Mouse (Mus musculus) C2C12 (cell line): ENCODE data around the gene Rps21. TPM values are rescaled to one million over a fixed set of nuclear protein-coding genes. Genes with fewer than 3 reads are reported as not detected.
A peak's percentile ranks its signal among the peaks of the same experiment; 100 is the strongest.

ENCODE experiments used
- H3K27me3 ChIP-seq: one replicate; pipeline ENCODE4 v1.6.1; 2011; ENCODE audit not compliant: control insufficient read depth, insufficient read depth, insufficient read length
- H3K36me3 ChIP-seq: one replicate; pipeline ENCODE4 v1.6.1; 2011; ENCODE audit not compliant: control insufficient read depth, insufficient read depth
- H3K4me3 ChIP-seq: one replicate; pipeline ENCODE4 v1.5.1; 2011; ENCODE audit warnings: mild to moderate bottlenecking, control low read depth; ENCODE audit not compliant: poor library complexity, insufficient read depth, severe bottlenecking
- H3K79me2 ChIP-seq: one replicate; pipeline ENCODE4 v1.6.1; 2011; ENCODE audit not compliant: control insufficient read depth, insufficient read depth
- H3K79me3 ChIP-seq: one replicate; pipeline ENCODE4 v1.6.1; 2011; ENCODE audit warnings: low read depth, control low read depth
- H3ac ChIP-seq: one replicate; pipeline ENCODE3; 2011; ENCODE audit warnings: low read depth; ENCODE audit not compliant: control insufficient read depth, insufficient read length
- CEBPB ChIP-seq: IDR thresholded peaks from one replicate; pipeline ENCODE4 v1.6.1; 2011; ENCODE audit warnings: low read depth, mild to moderate bottlenecking, control low read depth, moderate library complexity
- CTCF ChIP-seq: IDR thresholded peaks from one replicate; pipeline ENCODE4 v1.5.1; 2011; ENCODE audit not compliant: control insufficient read depth, insufficient read depth, insufficient read length
- FOSL1 ChIP-seq: IDR thresholded peaks from one replicate; pipeline ENCODE4 v1.8.0; 2011; ENCODE audit warnings: mild to moderate bottlenecking, low read length; ENCODE audit not compliant: poor library complexity, insufficient read depth, severe bottlenecking
- MAX ChIP-seq: IDR thresholded peaks from one replicate; pipeline ENCODE4 v1.6.1; 2011; ENCODE audit warnings: mild to moderate bottlenecking, control low read depth
- MYOD1 ChIP-seq: IDR thresholded peaks from one replicate; pipeline ENCODE4 v1.6.1; 2011; ENCODE audit warnings: low read depth; ENCODE audit not compliant: control insufficient read depth, insufficient read length
- MYOG ChIP-seq: IDR thresholded peaks from one replicate; pipeline ENCODE4 v1.6.1; 2011; ENCODE audit not compliant: control insufficient read depth, insufficient read length; ENCODE audit errors: extremely low read depth
- USF1 ChIP-seq: IDR thresholded peaks from one replicate; pipeline ENCODE4 v1.6.1; 2011; ENCODE audit warnings: low read depth, mild to moderate bottlenecking, control low read depth, moderate library complexity
- polyA plus RNA-seq: library from polyadenylated mRNA; unstranded; fragments of >200 nt; fragmentation: generic; extraction: Trizol; gene quantifications from one replicate; pipeline ENCODE4 v1.2.1, GENCODE M21; 2012; ENCODE audit warnings: missing spikeins

Gene Rps21
- polyA plus RNA-seq, 1 experiment = 5,244 TPM

DNA sequence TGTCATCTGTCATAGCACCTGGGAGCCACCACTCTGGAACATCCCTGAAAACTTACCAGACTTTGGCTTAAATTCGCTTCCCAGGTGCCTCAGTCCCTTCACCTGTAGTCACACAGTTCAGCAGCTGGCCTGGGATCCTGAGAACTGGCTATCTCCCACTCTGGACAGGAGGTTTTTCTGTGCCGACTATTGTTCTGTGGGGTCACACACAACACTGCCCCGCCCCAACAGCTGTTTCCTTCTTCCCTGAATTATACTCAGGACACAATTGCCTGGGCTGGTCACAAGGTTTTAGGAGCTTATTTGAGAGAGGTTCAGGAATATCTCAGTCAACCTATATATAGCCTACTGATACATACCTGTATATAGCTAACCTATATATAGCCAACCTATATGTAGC is 5.3 kb downstream of the Rps21 start:
- Histone ChIP-seq H3K27me3 (no peaks in the 10 kb centered on the region), H3K36me3 (peaks cover 44% of the 10 kb centered on the region), H3K4me3 (no peak overlapping the region), H3K79me3 (peaks cover 18% of the 10 kb centered on the region), H3ac (no peak overlapping the region), H3K79me2 (peaks cover 23% of the 10 kb centered on the region)
- TF ChIP-seq USF1 (no peak), MYOG (no peak), MAX (no peak), CTCF (no peak)

DNA sequence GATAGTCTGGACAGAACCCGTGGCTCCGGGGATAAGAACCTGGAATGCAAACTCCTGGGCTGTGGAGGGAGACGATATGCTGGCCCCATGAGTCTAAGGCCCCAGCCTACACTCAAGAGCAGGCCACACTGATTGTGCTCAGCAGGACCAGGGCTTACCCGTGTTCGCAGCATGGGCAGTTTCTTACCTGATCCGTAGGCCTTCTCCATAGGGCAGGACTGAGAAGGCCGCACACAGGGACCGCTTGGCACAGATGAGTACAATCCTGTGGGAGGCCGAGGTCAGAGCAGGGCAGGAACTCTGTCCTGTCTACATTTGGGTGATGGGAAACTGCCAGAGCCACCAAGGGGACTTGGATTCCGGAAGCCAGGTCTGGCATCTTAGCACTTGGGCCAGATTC is 5.7 kb downstream of the Rps21 start:
- TF ChIP-seq CTCF (no peak), MAX (no peak), FOSL1 (no peak), USF1 (no peak), MYOD1 (no peak), CEBPB (no peak), MYOG (no peak)
- H3K27me3 ChIP-seq = no peaks in the 10 kb centered on the region

GRCm38 (mm10) chr2:180267955-180268354 is 10.8 kb downstream of the Rps21 start:
- TF ChIP-seq MYOD1 (no peak), FOSL1 (no peak), USF1 (no peak), CTCF (no peak), CEBPB (no peak), MYOG (no peak), MAX (no peak)
- Histone ChIP-seq H3K79me3 (no peaks in the 10 kb centered on the region), H3K27me3 (no peaks in the 10 kb centered on the region), H3K4me3 (no peak overlapping the region), H3ac (no peak overlapping the region), H3K79me2 (peaks cover 12% of the 10 kb centered on the region), H3K36me3 (peaks cover 3% of the 10 kb centered on the region)

More for the DNA sequence above, 5.7 kb downstream of the Rps21 start:
- Histone ChIP-seq H3K79me3 (peaks cover 14% of the 10 kb centered on the region), H3ac (no peak overlapping the region), H3K79me2 (peaks cover 19% of the 10 kb centered on the region), H3K36me3 (peaks cover 40% of the 10 kb centered on the region), H3K4me3 (no peak overlapping the region)

- Histone ChIP-seq H3K36me3 (peaks cover 3% of the 10 kb centered on the region), H3K4me3 (no peak overlapping the region), H3K79me2 (peaks cover 12% of the 10 kb centered on the region), H3K27me3 (no peaks in the 10 kb centered on the region), H3ac (no peak overlapping the region), H3K79me3 (no peaks in the 10 kb centered on the region)
- TF ChIP-seq CTCF (no peak), USF1 (no peak), MYOG (no peak), MYOD1 (no peak), FOSL1 (no peak), MAX (no peak), CEBPB (no peak)
Observed at GRCm38 (mm10) chr2:180269329-180269728, 12.2 kb downstream of the Rps21 start.

GRCm38 (mm10) chr2:180270537-180271255 is 13.5 kb downstream of the Rps21 start:
- H3ac ChIP-seq = no peak overlapping the region
- H3K4me3 ChIP-seq = no peak overlapping the region
- no peaks in the 10 kb centered on the region for H3K79me3 ChIP-seq
- H3K79me2 ChIP-seq = peaks cover 12% of the 10 kb centered on the region
- no peaks in the 10 kb centered on the region for H3K27me3 ChIP-seq
- TF ChIP-seq USF1 (no peak), MYOG (no peak), CTCF (no peak)
- H3K36me3 ChIP-seq = peaks cover 3% of the 10 kb centered on the region

GRCm38 (mm10) chr2:180271804-180272395 is 14.7 kb downstream of the Rps21 start:
- H3K4me3 ChIP-seq = peak overlapping the region; percentile 64
- H3K27me3 ChIP-seq = peaks cover 9% of the 10 kb centered on the region
- H3K79me2 ChIP-seq = peaks cover 12% of the 10 kb centered on the region
- no peaks in the 10 kb centered on the region for H3K79me3 ChIP-seq
- TF ChIP-seq MYOD1 = no peak
- TF ChIP-seq FOSL1 = no peak
- TF ChIP-seq MAX = no peak
- TF ChIP-seq USF1 = no peak
- TF ChIP-seq CTCF = no peak
- H3K36me3 ChIP-seq = peaks cover 3% of the 10 kb centered on the region
- H3ac ChIP-seq = no peak overlapping the region
